Mouse (Mus musculus): ENCODE data around the gene Nek7. TPM values are rescaled to one million over a fixed set of nuclear protein-coding genes. Genes with fewer than 3 reads are reported as not detected.
A peak's percentile ranks its signal among the peaks of the same experiment; 100 is the strongest.

Gene Nek7
- polyA plus RNA-seq, 1 experiment = 25.2 TPM

DNA sequence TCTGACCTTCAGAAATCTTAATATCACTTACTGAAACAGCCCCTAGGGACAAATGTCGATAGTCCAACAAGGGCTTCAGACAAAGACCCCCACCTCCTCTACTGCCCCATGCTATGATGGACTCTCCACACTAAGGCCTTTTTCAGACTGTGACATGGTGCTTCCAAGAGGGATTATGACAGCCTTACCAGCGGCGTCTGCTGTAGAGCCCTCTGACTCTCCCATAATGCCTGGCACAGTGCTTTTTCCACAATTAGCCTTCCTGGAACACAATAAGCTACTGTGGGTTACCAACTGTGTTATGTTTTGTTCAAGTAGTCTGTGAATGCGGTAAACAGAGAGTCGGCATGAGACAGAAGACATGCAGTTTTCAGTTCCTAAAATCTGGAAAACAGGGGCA, 25.0 kb downstream of the Nek7 start:
- Histone ChIP-seq H3K4me3 (ENCODE audit: insufficient read depth, low read length) (no peak overlapping the region), H3K4me1 (ENCODE audit: control insufficient read depth, insufficient read depth, low read length) (peaks cover 3% of the 10 kb centered on the region; the same call in 1 of the 2 replicates), H3K27ac (ENCODE audit: insufficient read depth, low read length) (no peak overlapping the region; the same call in 1 of the 2 replicates)
- TF ChIP-seq CTCF (IDR thresholded peaks at IDR 0.05; ENCODE audit: extremely low read depth, insufficient read depth, low read length) (no peak), POLR2A (IDR thresholded peaks at IDR 0.05; ENCODE audit: extremely low read depth, insufficient read depth, low read length) (no peak)

DNA sequence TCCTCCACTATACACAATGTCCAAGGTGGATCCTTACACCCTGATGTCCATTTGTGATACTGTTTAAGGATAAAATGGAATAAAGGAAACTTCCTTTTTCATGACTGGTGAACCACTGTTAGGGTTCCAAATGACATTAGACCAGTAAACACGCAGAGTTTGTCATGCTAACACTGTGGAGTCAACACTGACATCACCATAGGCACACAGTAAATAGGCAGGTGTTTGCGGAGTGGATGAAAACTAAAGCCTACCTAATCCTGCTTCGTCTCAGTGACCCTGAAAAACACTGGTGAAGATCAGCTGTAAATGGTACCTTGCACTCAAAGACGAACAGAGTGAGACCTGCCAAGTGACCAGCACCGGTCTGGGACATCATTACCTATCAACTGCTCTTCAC, 26.0 kb downstream of the Nek7 start:
- Histone ChIP-seq H3K4me1 (ENCODE audit: control insufficient read depth, insufficient read depth, low read length) (peaks cover 3% of the 10 kb centered on the region; the same call in 1 of the 2 replicates), H3K4me3 (ENCODE audit: insufficient read depth, low read length) (no peak overlapping the region), H3K27ac (ENCODE audit: insufficient read depth, low read length) (no peak overlapping the region)
- no peak for TF ChIP-seq POLR2A (IDR thresholded peaks at IDR 0.05; ENCODE audit: extremely low read depth, insufficient read depth, low read length)
- TF ChIP-seq CTCF (IDR thresholded peaks at IDR 0.05; ENCODE audit: extremely low read depth, insufficient read depth, low read length) = no peak

GRCm38 (mm10) chr1:138592466-138592865, 27.5 kb downstream of the Nek7 start:
- no peak for TF ChIP-seq POLR2A (IDR thresholded peaks at IDR 0.05; ENCODE audit: extremely low read depth, insufficient read depth, low read length)
- TF ChIP-seq CTCF (IDR thresholded peaks at IDR 0.05; ENCODE audit: extremely low read depth, insufficient read depth, low read length) = no peak
- Histone ChIP-seq H3K27ac (ENCODE audit: insufficient read depth, low read length) (no peak overlapping the region), H3K4me1 (ENCODE audit: control insufficient read depth, insufficient read depth, low read length) (peaks cover 3% of the 10 kb centered on the region; the same call in 1 of the 2 replicates), H3K4me3 (ENCODE audit: insufficient read depth, low read length) (no peak overlapping the region)

DNA sequence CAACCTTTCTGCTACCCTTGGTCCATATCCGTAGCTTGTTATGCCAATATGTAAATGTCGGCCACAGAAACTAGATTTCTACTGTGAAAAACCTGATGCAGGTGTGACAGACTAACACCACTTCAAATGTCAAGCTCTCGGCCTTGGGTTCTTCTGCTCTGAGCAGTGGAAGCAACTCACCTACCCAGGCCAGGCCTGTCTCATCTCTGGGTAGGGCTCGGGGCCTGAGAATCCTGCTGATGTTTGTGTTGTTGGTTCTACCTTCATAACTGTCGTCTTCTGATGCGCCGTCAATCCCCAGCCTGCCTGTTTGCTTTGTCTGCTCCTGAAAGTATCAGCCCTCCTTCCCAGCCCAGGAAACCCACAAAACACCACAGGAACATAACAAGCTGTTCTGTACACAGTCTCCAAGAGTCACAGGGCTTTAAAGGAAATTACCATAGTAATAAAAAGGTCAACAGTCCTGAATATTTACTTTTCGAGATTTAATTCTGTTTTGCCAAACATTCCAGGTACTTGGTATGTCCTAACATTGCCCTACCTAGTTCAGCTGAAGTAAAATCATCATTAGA, 29.4 kb downstream of the Nek7 start:
- H3K4me3 ChIP-seq (ENCODE audit: insufficient read depth, low read length) = no peak overlapping the region
- TF ChIP-seq POLR2A (IDR thresholded peaks at IDR 0.05; ENCODE audit: extremely low read depth, insufficient read depth, low read length) = no peak
- no peak for TF ChIP-seq CTCF (IDR thresholded peaks at IDR 0.05; ENCODE audit: extremely low read depth, insufficient read depth, low read length)
- peaks cover 1% of the 10 kb centered on the region; the same call in 1 of the 2 replicates for H3K4me1 ChIP-seq (ENCODE audit: control insufficient read depth, insufficient read depth, low read length)
- peak overlapping the region; percentile 36; the same call in 1 of the 2 replicates for H3K27ac ChIP-seq (ENCODE audit: insufficient read depth, low read length)

DNA sequence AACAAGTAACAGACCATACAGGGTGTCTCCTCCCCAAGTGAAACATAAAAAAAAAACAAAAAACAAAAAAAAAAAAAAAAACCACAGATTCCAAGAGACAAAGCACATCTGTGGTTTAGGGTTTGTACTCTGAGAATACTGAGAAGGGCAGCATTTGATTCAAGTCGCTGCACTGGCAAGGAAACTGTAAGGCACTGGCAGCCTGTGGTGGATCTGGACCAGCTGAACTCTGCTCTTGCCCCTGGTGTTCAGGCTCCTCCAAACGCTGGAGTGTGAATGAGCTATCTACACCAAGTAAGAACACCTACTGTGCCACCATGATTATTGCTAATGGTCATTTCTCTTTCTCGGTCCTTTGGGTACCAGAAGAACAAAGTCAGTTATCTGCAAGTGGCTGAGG, 30.8 kb downstream of the Nek7 start:
- H3K4me1 ChIP-seq (ENCODE audit: control insufficient read depth, insufficient read depth, low read length) = peaks cover 1% of the 10 kb centered on the region; the same call in 1 of the 2 replicates
- TF ChIP-seq CTCF (IDR thresholded peaks at IDR 0.05; ENCODE audit: extremely low read depth, insufficient read depth, low read length) (no peak), POLR2A (IDR thresholded peaks at IDR 0.05; ENCODE audit: extremely low read depth, insufficient read depth, low read length) (no peak)
- no peak overlapping the region for H3K27ac ChIP-seq (ENCODE audit: insufficient read depth, low read length)
- H3K4me3 ChIP-seq (ENCODE audit: insufficient read depth, low read length) = no peak overlapping the region

GRCm38 (mm10) chr1:138587812-138588211, 32.1 kb downstream of the Nek7 start:
- Histone ChIP-seq H3K4me3 (ENCODE audit: insufficient read depth, low read length) (no peak overlapping the region), H3K27ac (ENCODE audit: insufficient read depth, low read length) (no peak overlapping the region), H3K4me1 (ENCODE audit: control insufficient read depth, insufficient read depth, low read length) (no peaks in the 10 kb centered on the region)
- TF ChIP-seq POLR2A (IDR thresholded peaks at IDR 0.05; ENCODE audit: extremely low read depth, insufficient read depth, low read length) = no peak
- no peak for TF ChIP-seq CTCF (IDR thresholded peaks at IDR 0.05; ENCODE audit: extremely low read depth, insufficient read depth, low read length)

DNA sequence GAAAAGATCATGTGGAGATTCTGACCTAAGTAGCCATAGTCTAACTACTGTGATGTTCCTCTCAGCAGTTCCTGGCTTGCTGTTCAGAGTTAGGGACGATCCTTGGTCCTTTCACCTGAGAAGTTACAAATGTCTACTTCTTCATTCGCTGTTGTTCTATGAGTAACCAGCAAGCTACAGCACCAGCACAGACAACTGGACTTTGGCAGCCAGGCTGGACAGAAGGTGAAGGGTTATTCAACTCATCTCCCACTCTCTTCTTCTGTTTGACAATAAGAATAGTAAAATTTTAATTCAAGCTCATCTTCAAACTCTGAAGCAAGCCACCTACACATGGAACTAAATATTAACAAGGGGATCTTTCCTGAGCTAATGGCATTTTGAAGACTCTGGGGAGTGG, 33.0 kb downstream of the Nek7 start:
- H3K4me1 ChIP-seq (ENCODE audit: control insufficient read depth, insufficient read depth, low read length) = no peaks in the 10 kb centered on the region
- H3K4me3 ChIP-seq (ENCODE audit: insufficient read depth, low read length) = no peak overlapping the region
- H3K27ac ChIP-seq (ENCODE audit: insufficient read depth, low read length) = no peak overlapping the region
- TF ChIP-seq CTCF (IDR thresholded peaks at IDR 0.05; ENCODE audit: extremely low read depth, insufficient read depth, low read length) = no peak
- no peak for TF ChIP-seq POLR2A (IDR thresholded peaks at IDR 0.05; ENCODE audit: extremely low read depth, insufficient read depth, low read length)

DNA sequence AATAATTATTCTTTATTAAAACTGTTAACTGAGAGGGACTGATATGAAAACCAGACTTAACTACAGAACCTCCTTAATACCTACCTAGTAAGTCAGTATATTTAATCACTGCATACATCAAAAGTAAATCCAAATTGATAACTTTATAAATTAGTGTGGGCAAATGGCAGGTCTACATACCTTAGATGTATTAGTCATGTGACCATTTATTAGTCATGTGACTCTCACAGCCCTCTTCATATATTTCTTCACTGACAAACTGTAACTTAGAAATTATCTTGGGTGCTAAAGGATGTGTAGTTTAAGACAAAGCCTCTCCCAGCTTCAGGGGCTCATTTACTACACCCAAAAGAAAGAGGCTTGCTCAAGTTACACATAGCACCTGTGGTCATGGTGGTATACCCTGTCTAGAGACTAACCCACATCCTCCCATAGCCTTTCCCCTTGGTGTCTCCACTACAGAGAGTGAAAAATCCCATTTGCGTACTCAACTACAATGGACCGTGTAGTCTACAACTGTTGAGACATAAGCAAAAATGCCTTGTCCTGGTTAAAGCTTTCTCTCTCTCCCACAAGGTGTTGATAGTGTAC, 35.4 kb downstream of the Nek7 start:
- Histone ChIP-seq H3K4me3 (ENCODE audit: insufficient read depth, low read length) (no peak overlapping the region), H3K4me1 (ENCODE audit: control insufficient read depth, insufficient read depth, low read length) (no peaks in the 10 kb centered on the region), H3K27ac (ENCODE audit: insufficient read depth, low read length) (no peak overlapping the region)
- no peak for TF ChIP-seq POLR2A (IDR thresholded peaks at IDR 0.05; ENCODE audit: extremely low read depth, insufficient read depth, low read length)

GRCm38 (mm10) chr1:138582225-138582624, 37.7 kb downstream of the Nek7 start:
- H3K4me1 ChIP-seq (ENCODE audit: control insufficient read depth, insufficient read depth, low read length) = no peaks in the 10 kb centered on the region
- TF ChIP-seq CTCF (IDR thresholded peaks at IDR 0.05; ENCODE audit: extremely low read depth, insufficient read depth, low read length) (no peak), POLR2A (IDR thresholded peaks at IDR 0.05; ENCODE audit: extremely low read depth, insufficient read depth, low read length) (no peak)
- no peak overlapping the region for H3K27ac ChIP-seq (ENCODE audit: insufficient read depth, low read length)

GRCm38 (mm10) chr1:138579822-138580492, 40.0 kb downstream of the Nek7 start:
- H3K27ac ChIP-seq (ENCODE audit: insufficient read depth, low read length) = no peak overlapping the region
- no peaks in the 10 kb centered on the region for H3K4me1 ChIP-seq (ENCODE audit: control insufficient read depth, insufficient read depth, low read length)
- no peak for TF ChIP-seq POLR2A (IDR thresholded peaks at IDR 0.05; ENCODE audit: extremely low read depth, insufficient read depth, low read length)
- TF ChIP-seq CTCF (IDR thresholded peaks at IDR 0.05; ENCODE audit: extremely low read depth, insufficient read depth, low read length) = no peak
- no peak overlapping the region for H3K4me3 ChIP-seq (ENCODE audit: insufficient read depth, low read length)

More at GRCm38 (mm10) chr1:138582225-138582624, 37.7 kb downstream of the Nek7 start:
- no peak overlapping the region for H3K4me3 ChIP-seq (ENCODE audit: insufficient read depth, low read length)

Measured in cortical plate, adult 2 months (tissue).